Mouse (Mus musculus) megakaryocyte, embryonic 14.5 days (primary cell): ENCODE measurements around the gene Uqcrh.

Experiments used
- FLI1 ChIP-seq: IDR thresholded peaks from 2 replicates; pipeline ENCODE4 v1.6.1; 2012; ENCODE audit warnings: low read length, inconsistent platforms, mixed read lengths
- GATA1 ChIP-seq: IDR thresholded peaks from 3 replicates; pipeline ENCODE4 v1.6.1; 2012; ENCODE audit warnings: mixed read lengths, low read length, inconsistent platforms, borderline replicate concordance

GRCm38 (mm10) chr4:116047681-116048080 is 27.2 kb downstream of the Uqcrh start:
- TF ChIP-seq FLI1, result no peak
- no peak for TF ChIP-seq GATA1
